Mouse (Mus musculus) megakaryocyte-erythroid progenitor cell, adult 5-6 weeks (primary cell): Measurements from ENCODE around the gene Arhgef17. TPM values are rescaled to one million over a fixed set of nuclear protein-coding genes. Genes with fewer than 3 reads are reported as not detected.
A peak's percentile ranks its signal among the peaks of the same experiment; 100 is the strongest.

Experiments used
- ATAC-seq: replicated peaks from 2 replicates; pipeline ENCODE4 v1.8.0; 2016; ENCODE audit warnings: mild to moderate bottlenecking, inconsistent platforms; ENCODE audit not compliant: severe bottlenecking, poor library complexity, low FRiP score, low TSS enrichment
- total RNA-seq, 2 experiments: library from RNA; stranded (forward) in 1 of 2; stranded (reverse) in 1 of 2; fragments of 200-1000, 215-1000 nt in 1 of 2; fragments of >200 nt in 1 of 2; fragmentation: Nextera tagmentation in 1 of 2; gene quantifications; 2 replicates each; pipeline ENCODE4 v1.2.3; 2014 to 2017

Gene Arhgef17
- total RNA-seq, 2 experiments from 2014 or later: not detected

- no peak for ATAC-seq
Observed at GRCm38 (mm10) chr7:100919006-100919808, 12.7 kb downstream of the Arhgef17 start.

GRCm38 (mm10) chr7:100918176-100918575, 13.7 kb downstream of the Arhgef17 start:
- ATAC-seq: no peak

GRCm38 (mm10) chr7:100917751-100918150, 14.2 kb downstream of the Arhgef17 start:
- ATAC-seq: no peak

- no peak for ATAC-seq
Observed at GRCm38 (mm10) chr7:100916526-100916925, 15.4 kb downstream of the Arhgef17 start.

- no peak for ATAC-seq
Observed at GRCm38 (mm10) chr7:100915204-100915603, 16.7 kb downstream of the Arhgef17 start.

GRCm38 (mm10) chr7:100911791-100912190, 20.1 kb downstream of the Arhgef17 start:
- ATAC-seq: no peak

GRCm38 (mm10) chr7:100911246-100911770, 20.6 kb downstream of the Arhgef17 start:
- ATAC-seq: no peak

- no peak for ATAC-seq
Observed at GRCm38 (mm10) chr7:100908567-100908966, 23.3 kb downstream of the Arhgef17 start.

- no peak for ATAC-seq
Observed at GRCm38 (mm10) chr7:100908061-100908460, 23.8 kb downstream of the Arhgef17 start.

- peak; percentile 54 for ATAC-seq
Observed at GRCm38 (mm10) chr7:100907231-100907630, 24.7 kb downstream of the Arhgef17 start.

- ATAC-seq: no peak
Observed at GRCm38 (mm10) chr7:100906029-100906789, 25.7 kb downstream of the Arhgef17 start.

GRCm38 (mm10) chr7:100905037-100905436, 26.9 kb downstream of the Arhgef17 start:
- no peak for ATAC-seq

- ATAC-seq: no peak
Observed at GRCm38 (mm10) chr7:100904612-100905011, 27.3 kb downstream of the Arhgef17 start.

GRCm38 (mm10) chr7:100902451-100903137, 29.3 kb downstream of the Arhgef17 start:
- ATAC-seq: peak; percentile 67

- no peak for ATAC-seq
Observed at GRCm38 (mm10) chr7:100897828-100898227, 34.1 kb downstream of the Arhgef17 start.

GRCm38 (mm10) chr7:100894833-100895226, 37.1 kb downstream of the Arhgef17 start:
- no peak for ATAC-seq

- peak; percentile 36 for ATAC-seq
Observed at GRCm38 (mm10) chr7:100894057-100894832, 37.7 kb downstream of the Arhgef17 start.

- no peak for ATAC-seq
Observed at GRCm38 (mm10) chr7:100893249-100894056, 38.5 kb downstream of the Arhgef17 start.
